Mouse (Mus musculus): ENCODE results near the gene Ly6g5b. TPM values are rescaled to one million over a fixed set of nuclear protein-coding genes. Genes with fewer than 3 reads are reported as not detected.

Gene Ly6g5b
- total and polyA plus RNA-seq, 3 experiments = 0.10 to 0.82 TPM; not detected in 1

GRCm38 (mm10) chr17:35074097-35074496, 41.1 kb downstream of the Ly6g5b start:
- Histone ChIP-seq H3K36me3 (replicated peaks) (no peaks in the 10 kb centered on the region), H3K9me3 (replicated peaks) (no peaks in the 10 kb centered on the region), H3K4me1 (ENCODE audit: insufficient read depth, low read depth, low read length) (peaks cover 43% of the 10 kb centered on the region), H3K27me3 (ENCODE audit: insufficient read depth, low read length) (peaks cover 21% of the 10 kb centered on the region), H3K4me3 (ENCODE audit: low read depth, low read length) (peak overlapping the region; percentile 4; the same call in 1 of the 2 replicates)
- DNase-seq (ENCODE audit: low spot score) = no peak
- no peak for TF ChIP-seq TAL1 (conservative IDR thresholded peaks at IDR 0.05; ENCODE audit: low read depth, low read length)
- no peak for TF ChIP-seq CTCF (IDR thresholded peaks at IDR 0.05; ENCODE audit: low read depth, low read length)
- TF ChIP-seq GATA2 (IDR thresholded peaks at IDR 0.05; ENCODE audit: borderline replicate concordance, low read depth, low read length) = no peak
- no peak for TF ChIP-seq GATA1 (IDR thresholded peaks at IDR 0.05; ENCODE audit: borderline replicate concordance, low read length)
- no peak for ATAC-seq (ENCODE audit: extremely low read depth, insufficient number of reproducible peaks, low FRiP score, poor library complexity, severe bottlenecking)

GRCm38 (mm10) chr17:35071454-35071853, 43.8 kb downstream of the Ly6g5b start:
- DNase-seq (ENCODE audit: low spot score) (no peak), ATAC-seq (ENCODE audit: extremely low read depth, insufficient number of reproducible peaks, low FRiP score, poor library complexity, severe bottlenecking) (no peak)
- TF ChIP-seq CTCF (IDR thresholded peaks at IDR 0.05; ENCODE audit: low read depth, low read length) (no peak), GATA1 (IDR thresholded peaks at IDR 0.05; ENCODE audit: borderline replicate concordance, low read length) (no peak), TAL1 (conservative IDR thresholded peaks at IDR 0.05; ENCODE audit: low read depth, low read length) (no peak), POLR2AphosphoS5 (IDR thresholded peaks at IDR 0.05; ENCODE audit: insufficient replicate concordance, low read depth, low read length) (no peak)
- Histone ChIP-seq H3K4me1 (ENCODE audit: insufficient read depth, low read depth, low read length) (peaks cover 26% of the 10 kb centered on the region), H3K36me3 (replicated peaks) (no peaks in the 10 kb centered on the region), H3K4me3 (ENCODE audit: low read depth, low read length) (no peak overlapping the region), H3K9me3 (replicated peaks) (no peaks in the 10 kb centered on the region), H3K27me3 (ENCODE audit: insufficient read depth, low read length) (peaks cover 39% of the 10 kb centered on the region)

GRCm38 (mm10) chr17:35070556-35071229, 44.5 kb downstream of the Ly6g5b start:
- Histone ChIP-seq H3K4me1 (ENCODE audit: insufficient read depth, low read depth, low read length) (peaks cover 28% of the 10 kb centered on the region), H3K36me3 (replicated peaks) (no peaks in the 10 kb centered on the region), H3K27me3 (ENCODE audit: insufficient read depth, low read length) (peaks cover 46% of the 10 kb centered on the region), H3K4me3 (ENCODE audit: low read depth, low read length) (no peak overlapping the region), H3K9me3 (replicated peaks) (no peaks in the 10 kb centered on the region)
- DNase-seq (ENCODE audit: low spot score) (no peak), ATAC-seq (ENCODE audit: extremely low read depth, insufficient number of reproducible peaks, low FRiP score, poor library complexity, severe bottlenecking) (no peak)
- no peak for TF ChIP-seq GATA1 (IDR thresholded peaks at IDR 0.05; ENCODE audit: borderline replicate concordance, low read length)
- no peak for TF ChIP-seq POLR2AphosphoS5 (IDR thresholded peaks at IDR 0.05; ENCODE audit: insufficient replicate concordance, low read depth, low read length)
- no peak for TF ChIP-seq CTCF (IDR thresholded peaks at IDR 0.05; ENCODE audit: low read depth, low read length)
- no peak for TF ChIP-seq TAL1 (conservative IDR thresholded peaks at IDR 0.05; ENCODE audit: low read depth, low read length)
- no peak for TF ChIP-seq GATA2 (IDR thresholded peaks at IDR 0.05; ENCODE audit: borderline replicate concordance, low read depth, low read length)

- H3K9me3 ChIP-seq (replicated peaks) = no peaks in the 10 kb centered on the region
- no peak overlapping the region for H3K4me3 ChIP-seq (ENCODE audit: low read depth, low read length)
- H3K36me3 ChIP-seq (replicated peaks) = peaks cover 4% of the 10 kb centered on the region
- DNase-seq (ENCODE audit: low spot score) = no peak
- no peak for ATAC-seq (ENCODE audit: extremely low read depth, insufficient number of reproducible peaks, low FRiP score, poor library complexity, severe bottlenecking)
- peaks cover 57% of the 10 kb centered on the region for H3K27me3 ChIP-seq (ENCODE audit: insufficient read depth, low read length)
- H3K4me1 ChIP-seq (ENCODE audit: insufficient read depth, low read depth, low read length) = peaks cover 36% of the 10 kb centered on the region
- no peak for TF ChIP-seq POLR2AphosphoS5 (IDR thresholded peaks at IDR 0.05; ENCODE audit: insufficient replicate concordance, low read depth, low read length)
- no peak for TF ChIP-seq GATA1 (IDR thresholded peaks at IDR 0.05; ENCODE audit: borderline replicate concordance, low read length)
- TF ChIP-seq CTCF (IDR thresholded peaks at IDR 0.05; ENCODE audit: low read depth, low read length) = no peak
These were observed 46.9 kb downstream of the Ly6g5b start for GRCm38 (mm10) chr17:35068213-35068914.

GRCm38 (mm10) chr17:35066084-35066483, 49.1 kb downstream of the Ly6g5b start, which contains the start of gene Mpig6b:
TSS of gene Mpig6b (minus strand) at chr17:35066184.
- peak within 1 kb of the TSS; percentile 49; the same call in 1 of the 2 replicates for H3K4me3 ChIP-seq (ENCODE audit: low read depth, low read length)
- no peak for DNase-seq (ENCODE audit: low spot score)
- no peaks in the 10 kb centered on the region for H3K9me3 ChIP-seq (replicated peaks)
- H3K36me3 ChIP-seq (replicated peaks) = peaks cover 24% of the 10 kb centered on the region
- H3K4me1 ChIP-seq (ENCODE audit: insufficient read depth, low read depth, low read length) = peaks cover 43% of the 10 kb centered on the region
- TF ChIP-seq POLR2AphosphoS5 (IDR thresholded peaks at IDR 0.05; ENCODE audit: insufficient replicate concordance, low read depth, low read length) = no peak
- TF ChIP-seq GATA2 (IDR thresholded peaks at IDR 0.05; ENCODE audit: borderline replicate concordance, low read depth, low read length) = no peak
- no peak for TF ChIP-seq TAL1 (conservative IDR thresholded peaks at IDR 0.05; ENCODE audit: low read depth, low read length)
- TF ChIP-seq GATA1 (IDR thresholded peaks at IDR 0.05; ENCODE audit: borderline replicate concordance, low read length) = no peak
- TF ChIP-seq CTCF (IDR thresholded peaks at IDR 0.05; ENCODE audit: low read depth, low read length) = no peak
- H3K27me3 ChIP-seq (ENCODE audit: insufficient read depth, low read length) = peaks cover 52% of the 10 kb centered on the region
- ATAC-seq (ENCODE audit: extremely low read depth, insufficient number of reproducible peaks, low FRiP score, poor library complexity, severe bottlenecking) = no peak

All from G1E (cell line).